Mouse (Mus musculus) bone marrow, adult 2 months (tissue): ENCODE measurements at regions not wholly inside any gene's neighbourhood (a gene's known extent, or its start where the extent isn't known, plus 50 kb on each side); places are given as distances from the start of the nearest gene placed in this dataset.

ENCODE experiments used
- CTCF ChIP-seq: fragments of 200-500 bp; IDR thresholded peaks from 2 replicates; pipeline ENCODE4 v1.5.1; 2011; ENCODE audit warnings: low read length, control low read depth; ENCODE audit not compliant: control insufficient read depth, insufficient read depth
- POLR2A ChIP-seq: fragments of 200-500 bp; IDR thresholded peaks from 2 replicates; pipeline ENCODE4 v1.6.1; 2011; ENCODE audit warnings: low read depth, mild to moderate bottlenecking, control low read depth, low read length, borderline replicate concordance; ENCODE audit not compliant: control insufficient read depth

DNA sequence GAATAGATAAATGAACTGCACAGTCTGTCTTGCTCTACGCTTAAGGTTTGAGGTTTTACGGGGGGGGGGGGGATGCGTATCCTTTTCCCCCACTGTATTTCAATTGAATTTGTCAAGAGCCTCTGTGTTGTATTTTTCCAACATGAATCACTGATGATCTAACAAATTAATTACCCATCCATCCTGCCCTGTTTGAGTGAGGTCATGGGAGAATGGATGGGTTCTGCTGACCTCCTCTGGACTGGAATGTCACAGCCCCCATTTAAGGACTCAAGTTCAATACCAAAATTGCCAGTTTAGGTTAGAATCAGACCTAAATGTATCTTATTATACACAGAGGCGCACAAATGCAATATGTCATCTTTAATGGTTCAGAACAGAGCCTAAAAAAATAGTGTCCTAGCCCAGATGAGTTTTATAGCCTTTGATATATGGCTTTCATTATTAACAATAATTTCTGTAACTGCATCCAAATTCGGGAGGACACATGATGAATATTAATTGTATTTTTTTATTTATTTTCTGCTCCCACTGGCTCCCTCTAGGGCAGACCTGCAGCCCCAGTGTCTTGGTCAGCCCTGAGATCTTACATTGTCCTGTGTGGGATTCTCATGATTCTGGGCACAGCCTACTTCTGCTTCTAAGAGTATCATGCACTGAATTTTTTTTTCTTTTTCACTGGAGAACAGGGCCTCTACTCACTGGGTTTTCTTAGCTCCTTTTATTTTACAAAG, 288.2 kb upstream of the Zfp703 start:
- no peak for TF ChIP-seq CTCF
- no peak for TF ChIP-seq POLR2A
